Mouse (Mus musculus) limb, embryonic 12.5 days (tissue): Measurements from ENCODE around the gene Evi2b. TPM values are rescaled to one million over a fixed set of nuclear protein-coding genes. Genes with fewer than 3 reads are reported as not detected.

Experiments used
- ATAC-seq: fragments of 200-750 bp; cut with Nextera tagmentation; 2 replicates; pipeline ENCODE4 v1.8.0; 2017; ENCODE audit warnings: low read depth, moderate TSS enrichment; ENCODE audit not compliant: insufficient number of reproducible peaks, insufficient read depth, low FRiP score, low TSS enrichment
- H3K27ac ChIP-seq: fragments of 300-500 bp; sonication (generic); 2 replicates; pipeline ENCODE4 v1.5.1; 2016; ENCODE audit warnings: mild to moderate bottlenecking, moderate library complexity
- H3K27me3 ChIP-seq: fragments of 300-500 bp; sonication (generic); 2 replicates; pipeline ENCODE4 v1.6.1; 2016; ENCODE audit warnings: mild to moderate bottlenecking, moderate library complexity
- H3K36me3 ChIP-seq: fragments of 300-500 bp; sonication (generic); 2 replicates; pipeline ENCODE4 v1.6.1; 2016; ENCODE audit warnings: mild to moderate bottlenecking, moderate library complexity
- H3K4me1 ChIP-seq: fragments of 300-500 bp; sonication (generic); replicated peaks from 2 replicates; pipeline ENCODE4 v1.6.1; 2016
- H3K4me2 ChIP-seq: fragments of 300-500 bp; sonication (generic); 2 replicates; pipeline ENCODE4 v1.6.1; 2016; ENCODE audit warnings: mild to moderate bottlenecking, moderate library complexity
- H3K4me3 ChIP-seq: fragments of 300-500 bp; sonication (generic); replicated peaks from 2 replicates; pipeline ENCODE4 v1.5.1; 2016; ENCODE audit warnings: mild to moderate bottlenecking
- H3K9ac ChIP-seq: fragments of 300-500 bp; sonication (generic); replicated peaks from 2 replicates; pipeline ENCODE4 v1.6.1; 2016; ENCODE audit warnings: mild to moderate bottlenecking, moderate library complexity
- H3K9me3 ChIP-seq: fragments of 300-500 bp; sonication (generic); 2 replicates; pipeline ENCODE4 v1.6.1; 2016; ENCODE audit warnings: mild to moderate bottlenecking, moderate library complexity
- WGBS: fragments of 180-500 bp; shearing (Covaris S2); methylation state at CpG from one replicate; pipeline ENCODE4 v1.1.7; 2016; 5-methylcytosine and 5-hydroxymethylcytosine counted together
- polyA plus RNA-seq: library from polyadenylated mRNA; unstranded; fragments of >200 nt; fragmentation: Nextera tagmentation; extraction: Ambion mirVana; gene quantifications from 2 replicates; pipeline ENCODE4 v1.2.1, GENCODE M21; 2016

The Evi2b gene
- polyA plus RNA-seq, 1 experiment from 2014 or later, result 0.40 TPM

GRCm38 (mm10) chr11:79483876-79484528 lies 39.6 kb downstream of the Evi2b start:
- Histone ChIP-seq H3K4me3 (no peak overlapping the region), H3K9ac (no peak overlapping the region), H3K4me2 (no peak overlapping the region), H3K36me3 (peaks cover 47% of the 10 kb centered on the region), H3K27ac (no peak overlapping the region), H3K27me3 (no peaks in the 10 kb centered on the region), H3K9me3 (no peaks in the 10 kb centered on the region), H3K4me1 (no peaks in the 10 kb centered on the region)
- 85% methylated on average over 7 of the region's 7 CpGs for WGBS
- no peak for ATAC-seq

GRCm38 (mm10) chr11:79483392-79483791 lies 40.2 kb downstream of the Evi2b start:
- WGBS, result 96% methylated on average over 6 of the region's 6 CpGs
- H3K36me3 ChIP-seq, result peaks cover 51% of the 10 kb centered on the region

GRCm38 (mm10) chr11:79468097-79468496 lies 55.5 kb downstream of the Evi2b start:
- H3K27ac ChIP-seq, result no peak overlapping the region
- peaks cover 56% of the 10 kb centered on the region for H3K36me3 ChIP-seq
- H3K27me3 ChIP-seq, result no peaks in the 10 kb centered on the region
- no peaks in the 10 kb centered on the region for H3K4me1 ChIP-seq
- no peak overlapping the region for H3K4me2 ChIP-seq
- ATAC-seq, result no peak
- no peak overlapping the region for H3K9ac ChIP-seq
- no peak overlapping the region for H3K4me3 ChIP-seq
- 68% methylated on average over 1 of the region's 1 CpGs for WGBS
- H3K9me3 ChIP-seq, result no peaks in the 10 kb centered on the region

More at GRCm38 (mm10) chr11:79483392-79483791, 40.2 kb downstream of the Evi2b start:
- no peak overlapping the region for H3K9ac ChIP-seq
- no peaks in the 10 kb centered on the region for H3K4me1 ChIP-seq
- no peak overlapping the region for H3K4me3 ChIP-seq
- H3K27me3 ChIP-seq, result no peaks in the 10 kb centered on the region
- ATAC-seq, result no peak
- H3K27ac ChIP-seq, result no peak overlapping the region
- H3K4me2 ChIP-seq, result no peak overlapping the region
- H3K9me3 ChIP-seq, result no peaks in the 10 kb centered on the region

Other genes starting within 250 kb of the Evi2b start
- not detected in 2 replicates for gene Gm9964, start 226.9 kb downstream of the Evi2b start, polyA plus RNA-seq
- gene Nf1, start 184.1 kb downstream of the Evi2b start, polyA plus RNA-seq, result 7.9 and 9.3 TPM in 2 replicates
- gene Omg, start 19.7 kb downstream of the Evi2b start, polyA plus RNA-seq, result 0.22 and 0.41 TPM in 2 replicates
- 0.95 and 1.2 TPM in 2 replicates for gene Evi2, start 6.8 kb upstream of the Evi2b start, polyA plus RNA-seq
- 2.6 and 2.9 TPM in 2 replicates for gene Evi2a, start 6.8 kb upstream of the Evi2b start, polyA plus RNA-seq
- gene Rab11fip4, start 67.5 kb upstream of the Evi2b start, polyA plus RNA-seq, result 16.1 and 16.2 TPM in 2 replicates